Mouse (Mus musculus) leukemia stem cell, adult 10-12 weeks (primary cell): Measurements from ENCODE around the gene Mycn. TPM values are rescaled to one million over a fixed set of nuclear protein-coding genes. Genes with fewer than 3 reads are reported as not detected.

Experiments used
- polyA plus RNA-seq: library from polyadenylated mRNA; stranded (reverse); fragments of >175 nt; gene quantifications from 2 replicates; pipeline ENCODE4 v1.2.3, GENCODE M21; 2012; ENCODE audit warnings: low replicate concordance

The Mycn gene
- polyA plus RNA-seq = 0.26 and 0.33 TPM in 2 replicates

DNA sequence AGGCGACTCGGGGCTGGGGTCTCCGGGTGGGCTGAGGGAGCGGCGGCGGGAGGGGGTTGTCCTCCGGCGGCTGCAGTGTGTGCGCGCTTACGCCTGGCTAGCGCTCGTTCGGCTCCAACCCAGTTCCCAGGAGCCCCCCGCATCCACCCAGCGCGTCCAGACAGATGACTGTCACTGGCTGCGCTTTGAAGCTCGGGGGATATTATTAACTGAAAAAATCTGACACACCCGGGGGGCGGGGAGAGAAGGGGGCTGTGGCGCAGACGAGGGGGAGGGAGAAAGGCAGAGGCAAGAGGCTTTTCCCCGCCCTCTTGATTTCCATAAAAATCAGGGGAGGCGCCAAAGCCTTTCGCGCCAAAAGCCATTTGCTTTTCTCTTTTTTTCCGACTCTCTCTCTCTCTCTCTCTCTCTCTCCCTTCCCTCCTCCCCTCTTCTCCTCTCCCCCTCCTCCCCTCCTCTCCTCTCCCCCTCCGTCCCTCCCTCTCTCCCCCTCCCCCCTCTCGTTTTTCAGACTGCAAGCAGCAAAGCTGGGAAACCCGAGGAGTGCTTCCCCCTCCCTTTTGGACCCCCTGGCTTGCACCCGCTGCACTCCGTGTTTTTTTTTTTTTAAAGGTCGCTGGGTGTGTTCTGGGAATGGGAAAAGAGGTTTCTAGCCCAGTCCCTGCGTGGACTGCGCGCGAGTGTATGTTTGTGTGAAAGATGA lies at the start of gene Mycn:
Gene Mycn (minus strand): TSS at position 254 of the 703 bp plus-strand sequence.

